Mouse (Mus musculus) C2C12 (cell line): ENCODE data around the gene Slc9b2.

Experiments
- CEBPB ChIP-seq: IDR thresholded peaks from one replicate; pipeline ENCODE4 v1.6.1; 2011; ENCODE audit warnings: low read depth, mild to moderate bottlenecking, control low read depth, moderate library complexity
- CTCF ChIP-seq: IDR thresholded peaks from one replicate; pipeline ENCODE4 v1.5.1; 2011; ENCODE audit not compliant: control insufficient read depth, insufficient read depth, insufficient read length
- FOSL1 ChIP-seq: IDR thresholded peaks from one replicate; pipeline ENCODE4 v1.8.0; 2011; ENCODE audit warnings: mild to moderate bottlenecking, low read length; ENCODE audit not compliant: poor library complexity, insufficient read depth, severe bottlenecking
- MAX ChIP-seq: IDR thresholded peaks from one replicate; pipeline ENCODE4 v1.6.1; 2011; ENCODE audit warnings: mild to moderate bottlenecking, control low read depth
- MYOD1 ChIP-seq: IDR thresholded peaks from one replicate; pipeline ENCODE4 v1.6.1; 2011; ENCODE audit warnings: low read depth; ENCODE audit not compliant: control insufficient read depth, insufficient read length
- MYOG ChIP-seq: IDR thresholded peaks from one replicate; pipeline ENCODE4 v1.6.1; 2011; ENCODE audit not compliant: control insufficient read depth, insufficient read length; ENCODE audit errors: extremely low read depth
- USF1 ChIP-seq: IDR thresholded peaks from one replicate; pipeline ENCODE4 v1.6.1; 2011; ENCODE audit warnings: low read depth, mild to moderate bottlenecking, control low read depth, moderate library complexity

DNA sequence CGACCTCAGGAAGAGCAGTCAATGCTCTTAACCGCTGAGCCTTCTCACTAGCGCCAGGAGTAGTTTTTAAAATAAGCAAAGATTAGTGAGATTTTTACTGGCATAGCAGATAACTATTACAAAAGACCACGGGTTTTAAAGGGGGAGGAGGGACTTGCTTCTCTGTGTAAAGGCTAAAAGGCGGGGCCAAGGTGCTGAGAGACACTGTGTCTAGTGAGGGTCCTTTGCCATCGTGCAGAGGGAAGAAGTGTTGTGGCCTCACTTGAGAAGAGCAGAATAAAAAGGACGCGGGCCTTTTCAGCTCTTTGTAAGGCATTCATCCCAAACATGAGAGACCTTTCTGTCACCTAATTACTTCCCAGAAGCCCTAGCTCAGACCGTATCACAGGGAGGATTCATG lies 2.9 kb upstream of the Slc9b2 start:
- no peak for TF ChIP-seq CTCF
- TF ChIP-seq FOSL1 = no peak
- TF ChIP-seq MYOD1 = no peak
- no peak for TF ChIP-seq MAX
- TF ChIP-seq CEBPB = no peak
- no peak for TF ChIP-seq USF1
- no peak for TF ChIP-seq MYOG
